Mouse (Mus musculus) gastrocnemius, postnatal 4 days (tissue): Measurements from ENCODE around the gene Speg. TPM values are rescaled to one million over a fixed set of nuclear protein-coding genes. Genes with fewer than 3 reads are reported as not detected.

ENCODE experiments used
- total RNA-seq, 2 experiments: library from RNA; stranded (reverse); gene quantifications; 2 replicates each; pipeline ENCODE4 v1.2.3; 2021

Speg gene
- total RNA-seq, 2 experiments from 2014 or later = 156 to 170 TPM

Other genes starting within 250 kb of the Speg start
- under 1 TPM; 0.16 to 0.39 TPM for gene Slc23a3, start 241.4 kb upstream of the Speg start, total RNA-seq
- 10 to 100 TPM; 29.1 to 29.7 TPM for gene Cnppd1, start 232.6 kb upstream of the Speg start, total RNA-seq
- 10 to 100 TPM; 31.3 to 31.5 TPM for gene Retreg2, start 232.5 kb upstream of the Speg start, total RNA-seq
- gene Zfand2b, start 206.7 kb upstream of the Speg start, total RNA-seq = 10 to 100 TPM; 15.6 to 17.5 TPM
- gene Abcb6, start 194.9 kb upstream of the Speg start, total RNA-seq = 10 to 100 TPM; 29.8 to 31.8 TPM
- 10 to 100 TPM in 1 of 2 experiments, 1 to 10 TPM in 1; 9.4 to 12.7 TPM for gene Ankzf1, start 183.1 kb upstream of the Speg start, total RNA-seq
- 10 to 100 TPM; 47.0 to 51.4 TPM for gene Atg9a, start 183.1 kb upstream of the Speg start, total RNA-seq
- gene Glb1l, start 164.5 kb upstream of the Speg start, total RNA-seq = 10 to 100 TPM; 10.5 to 11.9 TPM
- 10 to 100 TPM; 47.4 to 49.0 TPM for gene Stk16, start 164.5 kb upstream of the Speg start, total RNA-seq
- gene Tuba4a, start 155.4 kb upstream of the Speg start, total RNA-seq = 100 to 1,000 TPM; 486 to 515 TPM
- gene A630095N17Rik, start 143.2 kb upstream of the Speg start, total RNA-seq = not detected
- gene Dnajb2, start 138.9 kb upstream of the Speg start, total RNA-seq = 10 to 100 TPM; 41.5 to 48.8 TPM
- gene Ptprn, start 110.8 kb upstream of the Speg start, total RNA-seq = under 1 TPM; 0.07 to 0.23 TPM
- gene Resp18, start 96.9 kb upstream of the Speg start, total RNA-seq = not detected
- 10 to 100 TPM; 65.0 to 70.5 TPM for gene Dnpep, start 57.3 kb upstream of the Speg start, total RNA-seq
- gene Des, start 15.0 kb upstream of the Speg start, total RNA-seq = 1,000 to 10,000 TPM; 1,760 to 1,859 TPM
- 10 to 100 TPM; 43.5 to 49.3 TPM for gene Gmppa, start 60.6 kb downstream of the Speg start, total RNA-seq
- under 1 TPM in 1 of 2 experiments, not detected in 1; 0.13 TPM for gene Asic4, start 75.1 kb downstream of the Speg start, total RNA-seq
- gene Chpf, start 104.0 kb downstream of the Speg start, total RNA-seq = 10 to 100 TPM; 47.6 to 51.6 TPM
- under 1 TPM; 0.78 to 0.93 TPM for gene Tmem198, start 104.2 kb downstream of the Speg start, total RNA-seq
- gene Obsl1, start 131.2 kb downstream of the Speg start, total RNA-seq = 100 to 1,000 TPM; 203 to 213 TPM
- gene Inha, start 131.8 kb downstream of the Speg start, total RNA-seq = 10 to 100 TPM; 13.4 to 15.1 TPM
- 10 to 100 TPM; 14.2 to 15.2 TPM for gene Stk11ip, start 146.2 kb downstream of the Speg start, total RNA-seq
- gene Slc4a3, start 171.0 kb downstream of the Speg start, total RNA-seq = 10 to 100 TPM; 18.5 to 23.6 TPM